ENCODE assay signal across 7 mouse cellular contexts in genomic region chr12:89134333-89134732, GRCm38 (mm10).
DNase-seq lines count a peak whose midpoint lies in the region; ATAC-seq and TF ChIP-seq lines count a peak whose summit lies in the region.

No protein-coding gene starts in this region.

- no peak for TF ChIP-seq POLR2A in liver, adult 2 months (IDR thresholded peaks at IDR 0.05; ENCODE audit: extremely low read depth, insufficient read depth, low read length)

- WGBS in intestine, postnatal 0 days = 74% methylated on average over 2 of the region's 2 CpGs
- WGBS in intestine, embryonic 15.5 days = 87% methylated on average over 2 of the region's 2 CpGs
- 79% methylated on average over 2 of the region's 2 CpGs for WGBS in liver, adult 2 months

- no peaks in the 10 kb centered on the region for H3K79me2 ChIP-seq in liver, adult 2 months (ENCODE audit: control insufficient read depth, insufficient read depth, low read length)

- ATAC-seq in intestine, postnatal 0 days = no peak
- ATAC-seq in intestine, embryonic 15.5 days = no peak

- no peak overlapping the region for H3K4me3 ChIP-seq in intestine, postnatal 0 days (ENCODE audit: low read depth, low read length)
- no peak overlapping the region for H3K4me3 ChIP-seq in intestine, embryonic 15.5 days (replicated peaks)
- no peak overlapping the region for H3K4me3 ChIP-seq in liver, adult 2 months (ENCODE audit: insufficient read depth, low read depth, low read length)

- no peaks in the 10 kb centered on the region for H3K9me3 ChIP-seq in intestine, postnatal 0 days (ENCODE audit: control insufficient read depth)
- H3K9me3 ChIP-seq in intestine, embryonic 15.5 days = no peaks in the 10 kb centered on the region

- peak; percentile 62 for DNase-seq in ES-CJ7 (ENCODE audit: low read depth, low spot score)
- peak; percentile 71 for DNase-seq in brain, adult 2 months (ENCODE audit: low read depth, low spot score)
- peak; percentile 26 for DNase-seq in liver, adult 2 months (ENCODE audit: extremely low read depth, low read depth, low spot score)
- DNase-seq in frontal cortex, postnatal 14 days (ENCODE audit: low spot score in 2 of 2) = no peak
- no peak for DNase-seq in layer of hippocampus, adult 8-10 months (ENCODE audit: low spot score in 2 of 2)

- H3K9ac ChIP-seq in intestine, postnatal 0 days (ENCODE audit: low read depth, low read length) = no peak overlapping the region
- H3K9ac ChIP-seq in intestine, embryonic 15.5 days = no peak overlapping the region
- H3K9ac ChIP-seq in liver, adult 2 months (ENCODE audit: low read depth, low read length) = no peak overlapping the region

- H3K4me2 ChIP-seq in intestine, postnatal 0 days (replicated peaks; ENCODE audit: low read depth) = no peak overlapping the region
- H3K4me2 ChIP-seq in intestine, embryonic 15.5 days (replicated peaks) = no peak overlapping the region

- TF ChIP-seq CTCF in intestine, postnatal 0 days (IDR thresholded peaks at IDR 0.05; ENCODE audit: low read depth) = peak; percentile 64
- TF ChIP-seq CTCF in liver, adult 2 months (IDR thresholded peaks at IDR 0.05; ENCODE audit: low read depth, low read length) = peak; percentile 66

- H3K36me3 ChIP-seq in intestine, postnatal 0 days (ENCODE audit: control insufficient read depth, insufficient read depth) = no peaks in the 10 kb centered on the region
- no peaks in the 10 kb centered on the region for H3K36me3 ChIP-seq in intestine, embryonic 15.5 days
- H3K36me3 ChIP-seq in liver, adult 2 months (ENCODE audit: control insufficient read depth, insufficient read depth, low read length) = no peaks in the 10 kb centered on the region

- H3K27ac ChIP-seq in intestine, postnatal 0 days (ENCODE audit: low read depth, low read length) = no peak overlapping the region
- no peak overlapping the region for H3K27ac ChIP-seq in intestine, embryonic 15.5 days
- H3K27ac ChIP-seq in liver, adult 2 months (replicated peaks; ENCODE audit: insufficient read depth, low read depth, low read length) = no peak overlapping the region

- no peaks in the 10 kb centered on the region for H3K4me1 ChIP-seq in intestine, postnatal 0 days (replicated peaks; ENCODE audit: control insufficient read depth, insufficient read depth, low read length)
- no peaks in the 10 kb centered on the region for H3K4me1 ChIP-seq in intestine, embryonic 15.5 days (replicated peaks)
- no peaks in the 10 kb centered on the region for H3K4me1 ChIP-seq in liver, adult 2 months (ENCODE audit: control insufficient read depth, insufficient read depth, low read length)

- no peaks in the 10 kb centered on the region for H3K27me3 ChIP-seq in intestine, postnatal 0 days (replicated peaks; ENCODE audit: control insufficient read depth, insufficient read depth, low read length)
- no peaks in the 10 kb centered on the region for H3K27me3 ChIP-seq in intestine, embryonic 15.5 days (replicated peaks)
- no peaks in the 10 kb centered on the region for H3K27me3 ChIP-seq in liver, adult 2 months (ENCODE audit: control insufficient read depth, insufficient read depth, low read length)

Comparison
In these comparisons a context has a peak if more than half of its experiments do, and no peak if none do; other contexts are left out.
1. DNase-seq: peak in ES-CJ7 (single experiment), brain, adult 2 months (single experiment) and liver, adult 2 months (single experiment); none in frontal cortex, postnatal 14 days (0 of 2) and layer of hippocampus, adult 8-10 months (0 of 2).